ENCODE assay signal across 19 mouse cellular contexts in genomic region chr10:68875641-68876040, GRCm38 (mm10).
DNase-seq lines count a peak whose midpoint lies in the region; TF ChIP-seq lines count a peak whose summit lies in the region.
"Had no signal": no experiment of that assay in that cellular context is flagged by ENCODE, and none has a peak within 500 bp of the region (broad histone marks: within the 10 kb centered on the region; RNA-seq: fewer than 3 reads in every experiment).

No protein-coding gene starts in this region.

- no peak overlapping the region for H3K4me3 ChIP-seq in C2C12 (ENCODE audit: insufficient read depth, poor library complexity, severe bottlenecking)
- H3K4me3 ChIP-seq: hindbrain, embryonic 13.5 days; limb, embryonic 12.5 days; liver, embryonic 12.5 days; lung, embryonic 15.5 days; midbrain, embryonic 13.5 days; neural tube, embryonic 13.5 days had no signal

- TF ChIP-seq CTCF in C2C12 (IDR thresholded peaks at IDR 0.05; ENCODE audit: control insufficient read depth, insufficient read depth, insufficient read length): no peak

- no peaks in the 10 kb centered on the region for H3K27me3 ChIP-seq in C2C12 (ENCODE audit: control insufficient read depth, insufficient read depth, insufficient read length)
- H3K27me3 ChIP-seq: hindbrain, embryonic 13.5 days; limb, embryonic 12.5 days; liver, embryonic 12.5 days; lung, embryonic 15.5 days; midbrain, embryonic 13.5 days; neural tube, embryonic 13.5 days had no signal

- H3K79me2 ChIP-seq in C2C12 (ENCODE audit: control insufficient read depth, insufficient read depth): no peaks in the 10 kb centered on the region

- DNase-seq in heart, adult 9 months (ENCODE audit: low spot score in 2 of 2): peak; percentile 6 to 7
- no peak for DNase-seq in heart, adult 8-10 months (ENCODE audit: low spot score)
- DNase-seq in 3T3-L1 (ENCODE audit: low read depth, low spot score): peak; percentile 65
- peak; percentile 54 for DNase-seq in fibroblast of lung, adult 2 months (ENCODE audit: low read depth)
- no peak for DNase-seq in thymus, postnatal 14 days
- DNase-seq in cerebellum, adult 8-10 months: no peak
- DNase-seq: adrenal gland, postnatal 10 days; cerebellum, adult 9-11 months; heart, postnatal 36 days; kidney, adult 18-20 months; kidney, postnatal 4 days; thymus, postnatal 25 days had no signal

- no peak overlapping the region for H3ac ChIP-seq in C2C12 (ENCODE audit: control insufficient read depth, insufficient read length, low read depth)

- no peaks in the 10 kb centered on the region for H3K79me3 ChIP-seq in C2C12 (ENCODE audit: low read depth)

- no peaks in the 10 kb centered on the region for H3K36me3 ChIP-seq in C2C12 (ENCODE audit: control insufficient read depth, insufficient read depth)
- H3K36me3 ChIP-seq: hindbrain, embryonic 13.5 days; limb, embryonic 12.5 days; liver, embryonic 12.5 days; lung, embryonic 15.5 days; midbrain, embryonic 13.5 days; neural tube, embryonic 13.5 days had no signal

TF ChIP-seq in C2C12, 6 proteins besides CTCF, POLR2A, EP300 and RAD21:
- no peak for TF ChIP-seq MYOG (IDR thresholded peaks at IDR 0.05; ENCODE audit: control insufficient read depth, extremely low read depth, insufficient read length)
- TF ChIP-seq MYOD1 (IDR thresholded peaks at IDR 0.05; ENCODE audit: control insufficient read depth, insufficient read length, low read depth): no peak
- peak; percentile 56 for TF ChIP-seq CEBPB (IDR thresholded peaks at IDR 0.05; ENCODE audit: low read depth)
- TF ChIP-seq FOSL1 (IDR thresholded peaks at IDR 0.05; ENCODE audit: insufficient read depth, low read length, poor library complexity, severe bottlenecking): no peak
- no peak for TF ChIP-seq MAX (IDR thresholded peaks at IDR 0.05)

Comparison
In these comparisons a context has a peak if more than half of its experiments do, and no peak if none do; other contexts are left out.
1. DNase-seq: peak in heart, adult 9 months (2 of 2), 3T3-L1 (single experiment) and fibroblast of lung, adult 2 months (single experiment); none in heart, adult 8-10 months (single experiment), thymus, postnatal 14 days (single experiment) and cerebellum, adult 8-10 months (single experiment).